ENCODE assay signal across 8 mouse cellular contexts in genomic region chr12:111430049-111430867, GRCm38 (mm10). TPM values are rescaled to one million over a fixed set of nuclear protein-coding genes. Genes with fewer than 3 reads are reported as not detected.
DNase-seq lines count a peak whose midpoint lies in the region; ATAC-seq lines count a peak whose summit lies in the region.

No protein-coding gene starts in this region.

- H3K27me3 ChIP-seq in embryonic facial prominence, embryonic 10.5 days (replicated peaks; ENCODE audit: low read depth, poor library complexity, severe bottlenecking), result peaks cover 99% of the 10 kb centered on the region
- peaks cover 62% of the 10 kb centered on the region for H3K27me3 ChIP-seq in hindbrain, embryonic 11.5 days (ENCODE audit: control insufficient read depth, insufficient read depth, low read length)
- peaks cover 70% of the 10 kb centered on the region for H3K27me3 ChIP-seq in liver, embryonic 12.5 days (replicated peaks)
- H3K27me3 ChIP-seq in neural tube, embryonic 14.5 days (ENCODE audit: control insufficient read depth, insufficient read depth, low read length), result peaks cover 53% of the 10 kb centered on the region

- peak overlapping the region; percentile 56 for H3K4me3 ChIP-seq in embryonic facial prominence, embryonic 10.5 days
- H3K4me3 ChIP-seq in hindbrain, embryonic 11.5 days (ENCODE audit: low read depth, low read length), result peak overlapping the region; percentile 35; the same call in 1 of the 2 replicates
- peak overlapping the region; percentile 46 for H3K4me3 ChIP-seq in liver, embryonic 12.5 days
- H3K4me3 ChIP-seq in neural tube, embryonic 14.5 days (ENCODE audit: low read depth, low read length), result peak overlapping the region; percentile 36

- ATAC-seq in hindbrain, embryonic 11.5 days (ENCODE audit: low FRiP score), result no peak
- ATAC-seq in liver, embryonic 12.5 days, result no peak
- no peak for ATAC-seq in neural tube, embryonic 14.5 days (ENCODE audit: low read depth)
- no peak for ATAC-seq in activated CD4-positive, CD25-positive, alpha-beta regulatory T cell, adult 4 months

- no peaks in the 10 kb centered on the region for H3K36me3 ChIP-seq in embryonic facial prominence, embryonic 10.5 days (replicated peaks)
- no peaks in the 10 kb centered on the region for H3K36me3 ChIP-seq in hindbrain, embryonic 11.5 days (ENCODE audit: control insufficient read depth, insufficient read depth, low read length)
- no peaks in the 10 kb centered on the region for H3K36me3 ChIP-seq in liver, embryonic 12.5 days
- no peaks in the 10 kb centered on the region for H3K36me3 ChIP-seq in neural tube, embryonic 14.5 days (ENCODE audit: control insufficient read depth, insufficient read depth, low read length)

- peak overlapping the region; percentile 16; the same call in 1 of the 2 replicates for H3K9ac ChIP-seq in hindbrain, embryonic 11.5 days (ENCODE audit: low read depth, low read length)
- H3K9ac ChIP-seq in liver, embryonic 12.5 days, result peak overlapping the region; percentile 52
- H3K9ac ChIP-seq in neural tube, embryonic 14.5 days (replicated peaks; ENCODE audit: low read depth, low read length), result no peak overlapping the region

- peaks cover 88% of the 10 kb centered on the region for H3K4me1 ChIP-seq in embryonic facial prominence, embryonic 10.5 days
- H3K4me1 ChIP-seq in hindbrain, embryonic 11.5 days (replicated peaks; ENCODE audit: control insufficient read depth, insufficient read depth, low read length), result peaks cover 5% of the 10 kb centered on the region; the same call in 1 of the 2 replicates
- peaks cover 86% of the 10 kb centered on the region for H3K4me1 ChIP-seq in liver, embryonic 12.5 days
- H3K4me1 ChIP-seq in neural tube, embryonic 14.5 days (ENCODE audit: control insufficient read depth, insufficient read depth, low read length), result peaks cover 7% of the 10 kb centered on the region; the same call in 1 of the 2 replicates

- peak overlapping the region; percentile 78 for H3K27ac ChIP-seq in embryonic facial prominence, embryonic 10.5 days (replicated peaks)
- H3K27ac ChIP-seq in hindbrain, embryonic 11.5 days (ENCODE audit: low read depth, low read length), result no peak overlapping the region
- peak overlapping the region; percentile 31; the same call in 1 of the 2 replicates for H3K27ac ChIP-seq in liver, embryonic 12.5 days
- H3K27ac ChIP-seq in neural tube, embryonic 14.5 days (ENCODE audit: low read depth, low read length), result no peak overlapping the region

- H3K4me2 ChIP-seq in hindbrain, embryonic 11.5 days (replicated peaks; ENCODE audit: low read depth, low read length), result peak overlapping the region; percentile 66
- H3K4me2 ChIP-seq in liver, embryonic 12.5 days, result peak overlapping the region; percentile 75
- H3K4me2 ChIP-seq in neural tube, embryonic 14.5 days (ENCODE audit: low read depth, low read length), result peak overlapping the region; percentile 66

- intact Hi-C loops in gastrocnemius, postnatal 14 days (cut with DNase I; ENCODE audit: low total_unique reads), result no loop called here
- intact Hi-C loops in gastrocnemius, postnatal 36 days (cut with DNase I), result no loop called here

- 7% methylated on average over 27 of the region's 27 CpGs for WGBS in embryonic facial prominence, embryonic 10.5 days
- WGBS in hindbrain, embryonic 11.5 days, result 7% methylated on average over 27 of the region's 27 CpGs
- 19% methylated on average over 27 of the region's 27 CpGs for WGBS in liver, embryonic 12.5 days (ENCODE audit: insufficient replicate concordance)
- 8% methylated on average over 27 of the region's 27 CpGs for WGBS in neural tube, embryonic 14.5 days

- DNase-seq in gastrocnemius, postnatal 14 days, result peak; percentile 62
- no peak for DNase-seq in gastrocnemius, postnatal 36 days
- peak; percentile 56 for DNase-seq in embryonic facial prominence, embryonic 10.5 days (ENCODE audit: low spot score)
- no peak for DNase-seq in hindbrain, embryonic 11.5 days (ENCODE audit: low spot score)
- DNase-seq in cerebellum, adult 11-12 months, result no peak

- no peaks in the 10 kb centered on the region for H3K9me3 ChIP-seq in embryonic facial prominence, embryonic 10.5 days
- no peaks in the 10 kb centered on the region for H3K9me3 ChIP-seq in hindbrain, embryonic 11.5 days (ENCODE audit: control insufficient read depth, low read length)
- H3K9me3 ChIP-seq in liver, embryonic 12.5 days (replicated peaks), result no peaks in the 10 kb centered on the region
- H3K9me3 ChIP-seq in neural tube, embryonic 14.5 days (ENCODE audit: control insufficient read depth, low read length), result no peaks in the 10 kb centered on the region

RNA-seq across cellular contexts. Expression of gene Tnfaip2, which starts 12.0 kb away (rescaled TPM):
- 10 to 100 TPM; 22.7 to 46.6 TPM for total RNA-seq in gastrocnemius, postnatal 14 days (2021)
- 10 to 100 TPM; 22.0 to 22.6 TPM for total RNA-seq in gastrocnemius, postnatal 36 days (2021)
- 3.9 and 4.0 TPM in 2 replicates for polyA plus RNA-seq in embryonic facial prominence, embryonic 10.5 days (2016; fragmentation: Nextera tagmentation; extraction: Ambion mirVana)
- polyA plus RNA-seq in hindbrain, embryonic 11.5 days (2014; fragmentation: Nextera tagmentation; extraction: Ambion mirVana), result 1.9 and 2.0 TPM in 2 replicates
- polyA plus RNA-seq in liver, embryonic 12.5 days (2016; fragmentation: Nextera tagmentation; extraction: Ambion mirVana), result 88.6 and 94.9 TPM in 2 replicates
- 0.81 TPM in 1 of 2 replicates, not detected in the other for polyA plus RNA-seq in neural tube, embryonic 14.5 days (2014; fragmentation: Nextera tagmentation; extraction: Ambion mirVana)
- polyA plus RNA-seq in activated CD4-positive, CD25-positive, alpha-beta regulatory T cell, adult 4 months (2017; shearing (Covaris generic)), result not detected

RNA-seq across cellular contexts. Expression of gene Exoc3l4, which starts 13.4 kb away (rescaled TPM):
- total RNA-seq in gastrocnemius, postnatal 14 days (2021), result 10 to 100 TPM; 12.8 to 23.8 TPM
- total RNA-seq in gastrocnemius, postnatal 36 days (2021), result 1 to 10 TPM; 1.8 to 4.6 TPM
- polyA plus RNA-seq in embryonic facial prominence, embryonic 10.5 days (2016; fragmentation: Nextera tagmentation; extraction: Ambion mirVana), result 5.7 and 7.0 TPM in 2 replicates
- 3.5 and 3.8 TPM in 2 replicates for polyA plus RNA-seq in hindbrain, embryonic 11.5 days (2014; fragmentation: Nextera tagmentation; extraction: Ambion mirVana)
- polyA plus RNA-seq in liver, embryonic 12.5 days (2016; fragmentation: Nextera tagmentation; extraction: Ambion mirVana), result 15.5 and 18.2 TPM in 2 replicates
- polyA plus RNA-seq in neural tube, embryonic 14.5 days (2014; fragmentation: Nextera tagmentation; extraction: Ambion mirVana), result 1.2 and 2.0 TPM in 2 replicates
- polyA plus RNA-seq in activated CD4-positive, CD25-positive, alpha-beta regulatory T cell, adult 4 months (2017; shearing (Covaris generic)), result not detected

RNA-seq across cellular contexts. Expression of gene Lbhd2, which starts 23.6 kb away (rescaled TPM):
- total RNA-seq in gastrocnemius, postnatal 14 days (2021), result not detected
- total RNA-seq in gastrocnemius, postnatal 36 days (2021), result not detected
- not detected in 2 replicates for polyA plus RNA-seq in embryonic facial prominence, embryonic 10.5 days (2016; fragmentation: Nextera tagmentation; extraction: Ambion mirVana)
- polyA plus RNA-seq in hindbrain, embryonic 11.5 days (2014; fragmentation: Nextera tagmentation; extraction: Ambion mirVana), result 0.47 TPM in 1 of 2 replicates, not detected in the other
- polyA plus RNA-seq in liver, embryonic 12.5 days (2016; fragmentation: Nextera tagmentation; extraction: Ambion mirVana), result 0.28 TPM in 1 of 2 replicates, not detected in the other
- polyA plus RNA-seq in neural tube, embryonic 14.5 days (2014; fragmentation: Nextera tagmentation; extraction: Ambion mirVana), result 0.43 and 1.5 TPM in 2 replicates
- polyA plus RNA-seq in activated CD4-positive, CD25-positive, alpha-beta regulatory T cell, adult 4 months (2017; shearing (Covaris generic)), result not detected

RNA-seq across cellular contexts. Expression of gene Cdc42bpb, which starts 52.7 kb away (rescaled TPM):
- 10 to 100 TPM; 32.2 to 34.1 TPM for total RNA-seq in gastrocnemius, postnatal 14 days (2021)
- 10 to 100 TPM; 18.6 to 18.7 TPM for total RNA-seq in gastrocnemius, postnatal 36 days (2021)
- 32.6 and 32.7 TPM in 2 replicates for polyA plus RNA-seq in embryonic facial prominence, embryonic 10.5 days (2016; fragmentation: Nextera tagmentation; extraction: Ambion mirVana)
- polyA plus RNA-seq in hindbrain, embryonic 11.5 days (2014; fragmentation: Nextera tagmentation; extraction: Ambion mirVana), result 28.6 and 31.9 TPM in 2 replicates
- 13.0 and 15.1 TPM in 2 replicates for polyA plus RNA-seq in liver, embryonic 12.5 days (2016; fragmentation: Nextera tagmentation; extraction: Ambion mirVana)
- polyA plus RNA-seq in neural tube, embryonic 14.5 days (2014; fragmentation: Nextera tagmentation; extraction: Ambion mirVana), result 43.4 and 54.1 TPM in 2 replicates
- polyA plus RNA-seq in activated CD4-positive, CD25-positive, alpha-beta regulatory T cell, adult 4 months (2017; shearing (Covaris generic)), result under 1 TPM; 0.25 to 0.27 TPM

RNA-seq across cellular contexts. Expression of gene Gm266, which starts 55.4 kb away (rescaled TPM):
- 1 to 10 TPM; 1.7 to 3.4 TPM for total RNA-seq in gastrocnemius, postnatal 14 days (2021)
- under 1 TPM; 0.69 to 0.84 TPM for total RNA-seq in gastrocnemius, postnatal 36 days (2021)
- polyA plus RNA-seq in embryonic facial prominence, embryonic 10.5 days (2016; fragmentation: Nextera tagmentation; extraction: Ambion mirVana), result 15.7 and 19.8 TPM in 2 replicates
- polyA plus RNA-seq in hindbrain, embryonic 11.5 days (2014; fragmentation: Nextera tagmentation; extraction: Ambion mirVana), result 8.9 and 10.1 TPM in 2 replicates
- 1.8 and 2.4 TPM in 2 replicates for polyA plus RNA-seq in liver, embryonic 12.5 days (2016; fragmentation: Nextera tagmentation; extraction: Ambion mirVana)
- polyA plus RNA-seq in neural tube, embryonic 14.5 days (2014; fragmentation: Nextera tagmentation; extraction: Ambion mirVana), result 1.3 and 1.5 TPM in 2 replicates
- polyA plus RNA-seq in activated CD4-positive, CD25-positive, alpha-beta regulatory T cell, adult 4 months (2017; shearing (Covaris generic)), result not detected

Comparison
In these comparisons a context has a peak if more than half of its experiments do, and no peak if none do; other contexts are left out.
1. DNase-seq: peak in gastrocnemius, postnatal 14 days (single experiment) and embryonic facial prominence, embryonic 10.5 days (single experiment); none in gastrocnemius, postnatal 36 days (0 of 2), hindbrain, embryonic 11.5 days (single experiment) and cerebellum, adult 11-12 months (single experiment).
2. H3K27ac ChIP-seq: peak in embryonic facial prominence, embryonic 10.5 days (single experiment) and liver, embryonic 12.5 days (single experiment); none in hindbrain, embryonic 11.5 days (single experiment) and neural tube, embryonic 14.5 days (single experiment).
3. RNA of gene Tnfaip2, which starts 12.0 kb away (polyA plus RNA-seq): 88.6 to 94.9 TPM in liver, embryonic 12.5 days; 3.9 to 4.0 TPM in embryonic facial prominence, embryonic 10.5 days, 1.9 to 2.0 TPM in hindbrain, embryonic 11.5 days, 0.81 TPM in neural tube, embryonic 14.5 days and not detected in activated CD4-positive, CD25-positive, alpha-beta regulatory T cell, adult 4 months; every median in the first group is over 10 times any median in the second.
4. Peak in every context shown above with its lines, with median percentiles within 50 percentile points of each other: H3K4me3 ChIP-seq and H3K4me2 ChIP-seq.